Mouse (Mus musculus) kidney, postnatal 36 days (tissue): ENCODE data around the gene Ttll8.
A peak's percentile ranks its signal among the peaks of the same experiment; 100 is the strongest.

Source experiments
- DNase-seq, 2 experiments: peaks; one replicate each; pipeline ENCODE4 v3.0.0; 2021 to 2022; ENCODE audit warnings: mixed read lengths in 2 of 2

Gene Ttll8

GRCm38 (mm10) chr15:88859206-88859970 lies 94.8 kb downstream of the Ttll8 start:
- DNase-seq: no peak

GRCm38 (mm10) chr15:88858707-88859106 lies 95.5 kb downstream of the Ttll8 start:
- no peak for DNase-seq

GRCm38 (mm10) chr15:88858141-88858541 lies 96.1 kb downstream of the Ttll8 start:
- DNase-seq: peak; percentile 63 to 64

GRCm38 (mm10) chr15:88857361-88857760 lies 96.9 kb downstream of the Ttll8 start:
- DNase-seq: no peak

GRCm38 (mm10) chr15:88856613-88857012 lies 97.6 kb downstream of the Ttll8 start:
- DNase-seq: no peak

- DNase-seq: peak in 1 of 2 experiments; percentile 49
Measured at GRCm38 (mm10) chr15:88855896-88856417, 98.3 kb downstream of the Ttll8 start.

GRCm38 (mm10) chr15:88854969-88855830 lies 99.0 kb downstream of the Ttll8 start:
- peak; percentile 66 to 68 for DNase-seq

GRCm38 (mm10) chr15:88854119-88854968 lies 99.9 kb downstream of the Ttll8 start:
- DNase-seq: peak; percentile 79 to 93

- DNase-seq: peak in 1 of 2 experiments; percentile 43
Measured at GRCm38 (mm10) chr15:88853106-88853505, 101.1 kb downstream of the Ttll8 start.

- DNase-seq: peak; percentile 83 to 93
Measured at GRCm38 (mm10) chr15:88851507-88852149, 102.6 kb downstream of the Ttll8 start.

- DNase-seq: peak; percentile 80 to 84
Measured at GRCm38 (mm10) chr15:88851076-88851475, 103.1 kb downstream of the Ttll8 start.

- peak; percentile 94 to 97 for DNase-seq
Measured at GRCm38 (mm10) chr15:88850146-88850826, 103.9 kb downstream of the Ttll8 start.

GRCm38 (mm10) chr15:88849621-88850020 lies 104.6 kb downstream of the Ttll8 start:
- DNase-seq: no peak

GRCm38 (mm10) chr15:88848661-88849060 lies 105.6 kb downstream of the Ttll8 start:
- no peak for DNase-seq

- no peak for DNase-seq
Measured at GRCm38 (mm10) chr15:88844966-88845365, 109.3 kb downstream of the Ttll8 start.

GRCm38 (mm10) chr15:88843486-88844097 lies 110.6 kb downstream of the Ttll8 start:
- DNase-seq: no peak

GRCm38 (mm10) chr15:88842300-88842673 lies 111.9 kb downstream of the Ttll8 start:
- DNase-seq: no peak

GRCm38 (mm10) chr15:88841580-88842299 lies 112.5 kb downstream of the Ttll8 start:
- DNase-seq: no peak

GRCm38 (mm10) chr15:88841160-88841559 lies 113.1 kb downstream of the Ttll8 start:
- DNase-seq: no peak
